Mouse (Mus musculus) ES-Bruce4 (cell line): Measurements from ENCODE around the gene Actl6b.

Experiments used
- CTCF ChIP-seq: IDR thresholded peaks from one replicate; pipeline ENCODE4 v1.8.1; 2011; ENCODE audit warnings: low read depth, low read length
- POLR2A ChIP-seq: IDR thresholded peaks from one replicate; pipeline ENCODE4 v1.8.1; 2011; ENCODE audit warnings: low read length; ENCODE audit not compliant: insufficient read depth

- TF ChIP-seq POLR2A (no peak), CTCF (no peak)
Measured at GRCm38 (mm10) chr5:137530588-137531413, 22.5 kb upstream of the Actl6b start.
